Mouse (Mus musculus) kidney, postnatal 10 days (tissue): ENCODE data around the gene Mrpl47.
A peak's percentile ranks its signal among the peaks of the same experiment; 100 is the strongest.
"Not testable (repeated sequence)": the region's sequence is repeated elsewhere in the genome, so short reads cannot be mapped to it uniquely, and the experiment has no call there.

ENCODE experiments used
- DNase-seq: peaks from one replicate; pipeline ENCODE4 v3.0.0; 2021; ENCODE audit warnings: mixed read lengths

The Mrpl47 gene

GRCm38 (mm10) chr3:32737172-32737655 is at the start of gene Mrpl47:
TSS of gene Mrpl47 (minus strand) at chr3:32737605.
- DNase-seq, result no peak

GRCm38 (mm10) chr3:32770781-32771180 is 33.4 kb upstream of the Mrpl47 start:
- DNase-seq, result no peak

GRCm38 (mm10) chr3:32763902-32764301 is 26.5 kb upstream of the Mrpl47 start:
- DNase-seq, result no peak

GRCm38 (mm10) chr3:32762962-32763361 is 25.6 kb upstream of the Mrpl47 start:
- no peak for DNase-seq

- no peak for DNase-seq
Observed at GRCm38 (mm10) chr3:32759212-32759611, 21.8 kb upstream of the Mrpl47 start.

GRCm38 (mm10) chr3:32754384-32754915 is 17.0 kb upstream of the Mrpl47 start:
- no peak for DNase-seq

- no peak for DNase-seq
Observed at GRCm38 (mm10) chr3:32749820-32750579, 12.6 kb upstream of the Mrpl47 start.

- DNase-seq, result no peak
Observed at GRCm38 (mm10) chr3:32748384-32748783, 11.0 kb upstream of the Mrpl47 start.

- not testable (repeated sequence) for DNase-seq
Observed at GRCm38 (mm10) chr3:32745426-32745825, 8.0 kb upstream of the Mrpl47 start.

- DNase-seq, result no peak
Observed at GRCm38 (mm10) chr3:32745001-32745400, 7.6 kb upstream of the Mrpl47 start.

- DNase-seq, result no peak
Observed at GRCm38 (mm10) chr3:32742276-32742780, 4.9 kb upstream of the Mrpl47 start.

GRCm38 (mm10) chr3:32738549-32738948 is 1.1 kb upstream of the Mrpl47 start:
- DNase-seq, result no peak

GRCm38 (mm10) chr3:32736244-32737171 is 897 bp downstream of the Mrpl47 start, which contains the start of gene Ndufb5:
TSS of gene Ndufb5 (plus strand) at chr3:32736990.
- peak; percentile 98 for DNase-seq

- no peak for DNase-seq
Observed at GRCm38 (mm10) chr3:32727861-32728260, 9.5 kb downstream of the Mrpl47 start.

GRCm38 (mm10) chr3:32725951-32726350 is 11.5 kb downstream of the Mrpl47 start:
- no peak for DNase-seq

- DNase-seq, result no peak
Observed at GRCm38 (mm10) chr3:32724191-32724590, 13.2 kb downstream of the Mrpl47 start.

- DNase-seq, result no peak
Observed at GRCm38 (mm10) chr3:32718271-32718670, 19.1 kb downstream of the Mrpl47 start.

- DNase-seq, result not testable (repeated sequence)
Observed at GRCm38 (mm10) chr3:32717403-32717802, 20.0 kb downstream of the Mrpl47 start.

- DNase-seq, result no peak
Observed at GRCm38 (mm10) chr3:32713711-32714110, 23.7 kb downstream of the Mrpl47 start.

- no peak for DNase-seq
Observed at GRCm38 (mm10) chr3:32709388-32709787, 28.0 kb downstream of the Mrpl47 start.

GRCm38 (mm10) chr3:32708368-32709231 is 28.8 kb downstream of the Mrpl47 start:
- peak; percentile 100 for DNase-seq

GRCm38 (mm10) chr3:32708052-32708367 is 29.4 kb downstream of the Mrpl47 start:
- no peak for DNase-seq
